11 mouse cellular contexts compared by ENCODE assay signal in genomic region chr4:84088166-84088565, GRCm38 (mm10).
DNase-seq lines count a peak whose midpoint lies in the region; ATAC-seq and TF ChIP-seq lines count a peak whose summit lies in the region.
"Had no signal": no experiment of that assay in that cellular context is flagged by ENCODE, and none has a peak within 500 bp of the region (broad histone marks: within the 10 kb centered on the region; RNA-seq: fewer than 3 reads in every experiment).

No protein-coding gene starts in this region.

- WGBS in kidney, adult 2 months = 68% methylated on average over 12 of the region's 12 CpGs
- 60% methylated on average over 12 of the region's 12 CpGs for WGBS in heart, embryonic 15.5 days
- 42% methylated on average over 12 of the region's 12 CpGs for WGBS in stomach, postnatal 0 days
- WGBS in forebrain, embryonic 10.5 days = 87% methylated on average over 12 of the region's 12 CpGs
- 75% methylated on average over 12 of the region's 12 CpGs for WGBS in hindbrain, embryonic 12.5 days

- no peak overlapping the region for H3K4me2 ChIP-seq in heart, embryonic 15.5 days
- H3K4me2 ChIP-seq in stomach, postnatal 0 days (replicated peaks; ENCODE audit: low read depth) = no peak overlapping the region
- H3K4me2 ChIP-seq in hindbrain, embryonic 12.5 days (replicated peaks) = no peak overlapping the region
- H3K4me2 ChIP-seq: embryonic facial prominence, embryonic 12.5 days; hindbrain, embryonic 15.5 days had no signal

- no peak for TF ChIP-seq CTCF in kidney, adult 2 months (conservative IDR thresholded peaks at IDR 0.05; ENCODE audit: insufficient read depth, insufficient read length, low read depth, low read length)
- TF ChIP-seq CTCF in stomach, postnatal 0 days (IDR thresholded peaks at IDR 0.05; ENCODE audit: low read depth) = no peak

- H3K27me3 ChIP-seq in kidney, adult 2 months (replicated peaks; ENCODE audit: control insufficient read depth, insufficient read depth, low read length) = no peaks in the 10 kb centered on the region
- H3K27me3 ChIP-seq in heart, embryonic 15.5 days = no peaks in the 10 kb centered on the region
- no peaks in the 10 kb centered on the region for H3K27me3 ChIP-seq in stomach, postnatal 0 days (ENCODE audit: control insufficient read depth, insufficient read depth, low read length)
- no peaks in the 10 kb centered on the region for H3K27me3 ChIP-seq in forebrain, embryonic 10.5 days (ENCODE audit: poor library complexity, severe bottlenecking)
- H3K27me3 ChIP-seq in hindbrain, embryonic 12.5 days = no peaks in the 10 kb centered on the region
- H3K27me3 ChIP-seq: embryonic facial prominence, embryonic 12.5 days; hindbrain, embryonic 15.5 days had no signal

- H3K9ac ChIP-seq in heart, embryonic 15.5 days = no peak overlapping the region
- no peak overlapping the region for H3K9ac ChIP-seq in stomach, postnatal 0 days (ENCODE audit: low read length)
- no peak overlapping the region for H3K9ac ChIP-seq in hindbrain, embryonic 12.5 days
- H3K9ac ChIP-seq: embryonic facial prominence, embryonic 12.5 days; hindbrain, embryonic 15.5 days had no signal

- peak; percentile 53 for DNase-seq in kidney, adult 2 months
- DNase-seq in kidney, postnatal 36 days = no peak
- DNase-seq in lung, adult 18-20 months = peak; percentile 38 to 39
- DNase-seq in stomach, postnatal 0 days (ENCODE audit: low spot score) = peak; percentile 45
- DNase-seq in T-cell, adult 2 months (ENCODE audit: low spot score) = no peak
- no peak for DNase-seq in forebrain, embryonic 10.5 days (ENCODE audit: extremely low spot score, low spot score)
- DNase-seq: right cerebral cortex, postnatal 4 days had no signal

- no peak for TF ChIP-seq POLR2A in kidney, adult 2 months (IDR thresholded peaks at IDR 0.05; ENCODE audit: low read depth, low read length)

- ATAC-seq in heart, embryonic 15.5 days (replicated peaks; ENCODE audit: insufficient number of reproducible peaks, insufficient read depth, low FRiP score, low read depth) = peak; percentile 72
- ATAC-seq in stomach, postnatal 0 days (ENCODE audit: low FRiP score, low TSS enrichment) = peak; percentile 73; the same call in 1 of the 2 replicates
- no peak for ATAC-seq in hindbrain, embryonic 12.5 days (ENCODE audit: low FRiP score)

- no peak overlapping the region for H3K4me3 ChIP-seq in kidney, adult 2 months (ENCODE audit: insufficient read depth, low read depth, low read length)
- H3K4me3 ChIP-seq in heart, embryonic 15.5 days = no peak overlapping the region
- no peak overlapping the region for H3K4me3 ChIP-seq in stomach, postnatal 0 days (ENCODE audit: low read depth, low read length)
- H3K4me3 ChIP-seq in forebrain, embryonic 10.5 days = no peak overlapping the region
- H3K4me3 ChIP-seq in hindbrain, embryonic 12.5 days = no peak overlapping the region
- H3K4me3 ChIP-seq: embryonic facial prominence, embryonic 12.5 days; hindbrain, embryonic 15.5 days had no signal

- H3K36me3 ChIP-seq in kidney, adult 2 months (ENCODE audit: control insufficient read depth, insufficient read depth, low read length) = no peaks in the 10 kb centered on the region
- H3K36me3 ChIP-seq in heart, embryonic 15.5 days = no peaks in the 10 kb centered on the region
- H3K36me3 ChIP-seq in stomach, postnatal 0 days (ENCODE audit: control insufficient read depth, insufficient read depth, low read length) = no peaks in the 10 kb centered on the region
- no peaks in the 10 kb centered on the region for H3K36me3 ChIP-seq in forebrain, embryonic 10.5 days (replicated peaks)
- H3K36me3 ChIP-seq in hindbrain, embryonic 12.5 days = no peaks in the 10 kb centered on the region
- H3K36me3 ChIP-seq: embryonic facial prominence, embryonic 12.5 days; hindbrain, embryonic 15.5 days had no signal

- no peaks in the 10 kb centered on the region for H3K4me1 ChIP-seq in kidney, adult 2 months (ENCODE audit: control insufficient read depth, insufficient read depth, low read length)
- H3K4me1 ChIP-seq in heart, embryonic 15.5 days (replicated peaks) = 0 out of 2 replicates have a peak, but pooled peaks cover 2% of the 10 kb centered on the region
- no peaks in the 10 kb centered on the region for H3K4me1 ChIP-seq in stomach, postnatal 0 days (replicated peaks; ENCODE audit: control insufficient read depth, insufficient read depth)
- no peaks in the 10 kb centered on the region for H3K4me1 ChIP-seq in forebrain, embryonic 10.5 days
- H3K4me1 ChIP-seq in hindbrain, embryonic 12.5 days = peaks cover 6% of the 10 kb centered on the region; the same call in 1 of the 2 replicates
- H3K4me1 ChIP-seq: embryonic facial prominence, embryonic 12.5 days had no signal

- H3K27ac ChIP-seq in kidney, adult 2 months (ENCODE audit: insufficient read depth, low read depth, low read length) = no peak overlapping the region
- H3K27ac ChIP-seq in heart, embryonic 15.5 days = no peak overlapping the region
- H3K27ac ChIP-seq in stomach, postnatal 0 days (replicated peaks) = peak overlapping the region; percentile 82
- no peak overlapping the region for H3K27ac ChIP-seq in forebrain, embryonic 10.5 days
- H3K27ac ChIP-seq in hindbrain, embryonic 12.5 days = no peak overlapping the region
- H3K27ac ChIP-seq: embryonic facial prominence, embryonic 12.5 days; hindbrain, embryonic 15.5 days had no signal

- TF ChIP-seq EP300 in stomach, postnatal 0 days (optimal IDR thresholded peaks at IDR 0.05) = no peak

- H3K9me3 ChIP-seq in heart, embryonic 15.5 days (replicated peaks) = no peaks in the 10 kb centered on the region
- H3K9me3 ChIP-seq in stomach, postnatal 0 days (ENCODE audit: control insufficient read depth, low read length) = no peaks in the 10 kb centered on the region
- no peaks in the 10 kb centered on the region for H3K9me3 ChIP-seq in forebrain, embryonic 10.5 days
- no peaks in the 10 kb centered on the region for H3K9me3 ChIP-seq in hindbrain, embryonic 12.5 days (replicated peaks)
- H3K9me3 ChIP-seq: embryonic facial prominence, embryonic 12.5 days; hindbrain, embryonic 15.5 days had no signal

Comparison
In these comparisons a context has a peak if more than half of its experiments do, and no peak if none do; other contexts are left out.
1. DNase-seq: peak in kidney, adult 2 months (single experiment), lung, adult 18-20 months (2 of 2) and stomach, postnatal 0 days (single experiment); none in kidney, postnatal 36 days (0 of 2), T-cell, adult 2 months (single experiment) and forebrain, embryonic 10.5 days (single experiment).